Mouse (Mus musculus): Measurements from ENCODE around the gene Zp1.

DNA sequence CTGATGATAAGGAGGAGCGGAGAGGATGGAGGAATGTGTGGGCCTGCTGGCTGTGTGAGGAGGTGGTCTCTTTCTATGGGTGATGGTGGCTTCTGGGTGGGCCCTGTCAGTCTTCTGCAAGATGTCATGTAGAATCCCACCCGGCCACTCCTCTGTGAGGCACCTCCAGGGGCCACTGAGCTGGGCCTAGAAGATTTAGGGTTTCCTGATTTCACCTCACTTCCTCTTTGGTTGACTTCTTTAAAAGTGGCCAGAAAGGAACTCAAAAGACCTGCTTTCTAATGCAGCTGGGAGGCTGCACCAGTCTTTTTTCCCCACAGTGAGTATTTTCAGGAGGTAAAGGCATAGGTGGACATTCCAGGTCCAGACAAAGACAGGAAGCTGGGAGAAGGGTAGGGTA lies 10.2 kb upstream of the Zp1 start:
- TF ChIP-seq CTCF (IDR thresholded peaks at IDR 0.05; ENCODE audit: low read depth) (no peak), EP300 (IDR thresholded peaks at IDR 0.05; ENCODE audit: low read depth) (no peak)
